Mouse (Mus musculus): Measurements from ENCODE around the gene Tenm1.

The Tenm1 gene

DNA sequence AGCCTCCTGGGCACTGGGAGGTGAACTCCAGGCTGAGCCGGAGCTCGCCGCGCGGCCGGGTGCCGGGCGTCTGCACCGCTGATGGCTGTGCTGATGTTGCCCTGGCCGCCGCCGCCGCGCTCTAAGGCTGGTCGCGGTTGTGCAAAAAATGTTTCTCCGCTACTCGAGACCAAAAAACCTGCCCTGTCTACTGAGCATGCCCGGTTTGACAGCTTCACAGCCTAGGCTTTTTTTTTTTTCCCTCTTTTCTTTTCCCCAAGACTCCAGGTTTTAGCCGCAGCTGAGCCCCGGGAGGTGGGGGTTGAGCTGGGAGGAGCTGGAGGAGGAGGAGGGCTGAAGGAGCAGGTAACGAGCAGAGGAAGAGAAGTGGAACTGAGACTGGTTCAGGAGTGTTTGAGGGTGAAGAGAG lies at the start of gene Tenm1:
Gene Tenm1 (minus strand): TSS at position 272 of the 409 bp plus-strand sequence.
- DNase-seq (ENCODE audit: extremely low read depth, low read depth, low spot score): no peak

DNA sequence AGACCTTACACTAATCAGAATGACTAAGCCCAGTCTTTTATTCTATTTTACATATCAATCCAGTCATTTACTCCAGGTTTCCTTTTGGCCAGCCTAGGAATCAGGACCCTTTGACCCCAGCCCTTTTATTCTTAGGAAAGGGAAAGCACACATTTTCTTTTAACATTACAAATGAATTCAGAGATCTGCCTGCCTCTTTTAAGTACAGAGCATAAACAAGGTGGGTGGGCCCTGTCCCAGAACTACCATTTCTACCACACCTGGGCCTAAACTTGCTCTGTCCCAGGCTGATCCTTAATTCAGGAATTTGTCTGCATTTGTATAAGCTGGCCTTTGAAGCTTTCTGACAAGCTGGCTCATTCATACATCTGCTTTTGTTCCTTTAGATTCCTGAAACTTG lies 38.4 kb upstream of the Tenm1 start:
- no peak for DNase-seq (ENCODE audit: extremely low read depth, low read depth, low spot score)

DNA sequence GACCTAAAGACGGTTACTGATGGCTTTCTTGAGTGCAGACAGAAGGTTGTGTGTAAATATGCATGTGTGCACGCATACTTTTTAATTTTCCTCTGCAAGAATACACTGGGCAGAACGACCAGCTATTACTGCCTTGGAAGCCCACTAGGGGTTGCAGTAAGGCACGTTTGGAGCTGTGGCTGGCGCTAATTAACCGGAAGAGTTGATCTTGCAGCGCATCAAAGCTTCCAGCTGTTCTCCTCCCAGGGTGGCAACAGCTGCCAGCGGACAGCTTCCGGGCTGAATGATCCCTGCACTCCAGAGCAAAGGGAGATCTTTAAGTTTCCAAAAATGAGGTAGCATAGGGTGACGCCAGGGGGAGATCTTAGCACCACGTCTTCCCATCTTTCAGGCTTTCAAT lies 1.7 kb upstream of the Tenm1 start:
- DNase-seq (ENCODE audit: extremely low read depth, low read depth, low spot score): no peak

DNA sequence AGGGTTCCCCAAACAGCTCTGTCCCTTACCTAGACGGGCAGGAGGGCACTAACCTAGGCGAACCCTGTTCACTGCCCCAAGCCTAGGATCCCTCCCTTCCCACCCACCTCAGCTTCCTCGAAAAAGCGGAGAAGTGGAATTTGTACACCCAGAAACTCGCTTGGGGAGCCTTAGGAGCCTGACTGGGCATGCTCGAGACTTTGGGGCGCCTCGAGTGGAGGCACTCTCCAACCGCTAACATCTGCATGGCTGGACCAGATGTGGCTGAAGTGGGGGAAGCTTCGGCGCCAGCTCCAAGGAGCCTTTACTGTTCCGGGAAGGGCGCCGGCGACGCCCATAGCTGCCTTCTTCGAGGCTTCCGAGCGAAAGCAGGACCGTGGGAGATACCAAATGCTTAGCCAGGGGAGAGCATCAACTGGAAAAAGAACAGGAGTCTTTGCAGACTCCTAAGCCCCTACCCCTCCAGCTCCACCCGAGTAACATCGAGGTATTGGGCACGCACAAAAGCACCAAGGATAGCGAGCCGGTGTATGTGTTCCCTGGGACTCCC lies 1.1 kb upstream of the Tenm1 start:
- no peak for DNase-seq (ENCODE audit: extremely low read depth, low read depth, low spot score)

DNA sequence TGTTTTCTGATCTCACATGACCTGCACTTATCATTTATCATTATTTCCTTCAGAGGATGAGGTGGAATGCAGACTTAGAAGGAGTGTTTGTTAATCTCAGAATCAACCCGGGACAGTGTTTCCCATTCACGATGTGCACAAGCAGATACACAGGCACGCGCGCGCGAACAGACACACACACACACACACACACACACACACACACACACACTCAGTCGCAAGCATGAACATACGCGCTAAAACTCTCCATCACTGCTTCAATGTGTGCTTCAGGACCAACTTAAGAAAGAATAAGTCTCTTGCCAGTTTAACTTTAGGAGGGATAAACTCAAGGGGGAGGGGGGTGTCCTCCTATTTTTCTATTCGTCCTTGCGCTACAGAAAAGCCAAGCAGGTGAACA lies 411 bp upstream of the Tenm1 start:
- DNase-seq (ENCODE audit: extremely low read depth, low read depth, low spot score): no peak

DNA sequence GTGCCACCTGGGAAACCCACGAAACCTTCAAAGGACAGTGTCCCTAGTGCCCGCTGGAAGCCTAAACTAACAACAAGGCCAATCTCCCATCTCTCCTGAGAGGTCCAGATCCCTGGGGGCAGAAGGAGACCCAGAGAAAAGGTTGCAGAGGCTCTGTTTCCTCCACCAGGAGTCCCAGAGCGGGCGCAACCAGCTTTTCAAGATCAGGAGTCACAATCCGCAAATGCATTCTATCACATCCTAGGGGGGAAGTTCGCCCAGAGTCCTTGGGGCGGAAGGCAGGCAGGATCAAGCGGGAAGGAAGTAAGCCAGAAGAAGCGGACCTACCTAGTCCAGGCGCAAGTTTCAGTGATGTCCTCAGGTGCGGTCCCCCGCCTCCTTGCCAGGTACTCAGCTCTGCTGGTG lies 963 bp downstream of the Tenm1 start:
- DNase-seq (ENCODE audit: extremely low read depth, low read depth, low spot score): no peak

DNA sequence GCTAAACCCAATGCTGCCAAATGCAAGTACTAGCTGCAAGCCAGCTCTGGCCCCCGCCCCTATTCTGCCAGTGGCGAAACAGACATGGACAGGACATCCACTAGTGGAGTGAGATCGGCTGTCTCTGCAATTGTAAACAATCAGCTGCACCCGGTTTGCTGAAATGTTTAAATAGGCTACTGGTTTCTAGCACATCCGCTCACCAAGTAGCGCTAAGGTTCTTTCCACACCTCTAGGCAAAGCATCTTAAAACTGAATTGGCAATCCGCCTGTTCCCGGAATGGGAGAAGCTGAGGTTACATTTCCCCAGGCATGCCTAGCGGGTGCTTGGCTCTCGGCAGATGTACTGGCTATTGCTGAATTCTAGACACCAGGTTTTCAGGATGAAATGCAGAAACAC lies 1.8 kb downstream of the Tenm1 start:
- no peak for DNase-seq (ENCODE audit: extremely low read depth, low read depth, low spot score)

DNA sequence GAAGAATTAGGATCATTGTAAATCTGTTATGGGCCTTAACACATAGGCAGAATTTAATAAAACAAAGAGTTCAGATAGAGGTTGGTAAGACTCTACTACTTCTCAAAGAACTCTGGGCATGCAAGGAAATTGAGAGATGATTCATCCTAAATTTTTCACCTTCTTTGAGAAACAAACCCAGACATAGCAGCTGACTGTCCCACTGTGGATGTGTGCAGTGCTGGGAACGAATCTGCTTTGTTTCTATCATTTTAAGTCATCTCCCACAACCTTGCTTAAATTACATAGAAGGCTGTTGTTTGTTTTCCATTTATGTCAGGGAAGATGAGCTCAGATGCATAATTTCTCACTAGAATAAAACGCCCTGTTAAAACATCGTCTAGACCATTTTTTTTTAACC lies 31.0 kb downstream of the Tenm1 start:
- DNase-seq (ENCODE audit: extremely low read depth, low read depth, low spot score): no peak

DNA sequence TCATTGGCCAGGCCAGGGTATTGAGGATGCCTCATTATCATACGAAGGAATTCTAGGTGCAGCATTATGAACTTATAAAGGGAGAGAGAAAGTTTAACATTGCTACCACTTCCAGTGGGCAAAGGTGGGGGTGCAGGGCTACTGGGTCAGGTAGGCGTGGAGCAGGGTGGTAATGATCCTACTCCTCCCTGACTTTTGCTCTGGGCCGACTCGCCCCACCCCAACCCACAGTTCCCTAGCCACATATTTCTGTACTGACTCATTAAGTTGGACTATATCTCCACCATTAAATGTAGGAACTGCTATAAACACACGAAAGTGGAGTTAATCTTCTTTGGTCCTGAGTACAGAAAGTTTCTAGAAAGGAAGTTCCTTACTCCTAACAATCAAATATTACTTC lies 40.8 kb downstream of the Tenm1 start:
- no peak for DNase-seq (ENCODE audit: extremely low read depth, low read depth, low spot score)

DNA sequence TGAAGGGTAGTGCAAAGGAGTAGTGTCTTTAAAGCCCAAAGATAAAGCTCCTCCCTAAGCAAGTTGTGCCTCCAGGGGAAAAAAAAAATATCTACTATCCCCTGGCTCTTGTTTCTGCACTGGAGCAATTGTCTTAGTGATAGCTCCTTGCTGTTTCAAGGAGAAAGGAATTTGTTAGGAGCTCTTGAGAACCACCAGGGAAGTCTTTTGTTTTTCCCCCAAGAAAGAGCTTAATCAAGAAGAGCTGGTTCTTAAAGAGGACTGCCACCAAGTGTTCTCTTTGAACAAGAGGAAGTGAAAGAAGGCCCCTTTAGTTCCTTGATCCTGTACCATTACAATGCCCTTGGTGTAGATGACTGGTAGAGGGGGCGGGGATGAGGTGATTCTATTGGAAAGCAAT lies 56.4 kb downstream of the Tenm1 start:
- DNase-seq (ENCODE audit: extremely low read depth, low read depth, low spot score): no peak

DNA sequence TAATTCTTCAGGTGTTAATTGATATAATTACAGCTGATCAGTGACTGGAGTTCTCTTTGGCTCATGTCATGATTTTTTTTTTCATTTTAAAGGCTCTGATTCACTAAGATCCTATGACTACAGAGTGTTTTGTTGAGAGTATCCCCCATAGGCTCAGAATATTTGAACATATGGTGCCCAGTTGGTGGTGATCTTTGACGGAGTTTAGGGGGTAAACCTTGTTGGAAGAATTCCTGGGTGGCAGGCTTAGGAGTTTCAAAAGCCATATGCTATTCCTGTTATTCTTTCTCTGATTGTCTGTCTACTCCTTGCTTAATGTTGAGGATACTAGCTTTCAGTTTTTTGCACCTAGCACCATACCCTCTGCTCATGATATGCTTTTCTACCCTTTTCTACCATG lies 109.6 kb downstream of the Tenm1 start:
- no peak for DNase-seq (ENCODE audit: extremely low read depth, low read depth, low spot score)

DNA sequence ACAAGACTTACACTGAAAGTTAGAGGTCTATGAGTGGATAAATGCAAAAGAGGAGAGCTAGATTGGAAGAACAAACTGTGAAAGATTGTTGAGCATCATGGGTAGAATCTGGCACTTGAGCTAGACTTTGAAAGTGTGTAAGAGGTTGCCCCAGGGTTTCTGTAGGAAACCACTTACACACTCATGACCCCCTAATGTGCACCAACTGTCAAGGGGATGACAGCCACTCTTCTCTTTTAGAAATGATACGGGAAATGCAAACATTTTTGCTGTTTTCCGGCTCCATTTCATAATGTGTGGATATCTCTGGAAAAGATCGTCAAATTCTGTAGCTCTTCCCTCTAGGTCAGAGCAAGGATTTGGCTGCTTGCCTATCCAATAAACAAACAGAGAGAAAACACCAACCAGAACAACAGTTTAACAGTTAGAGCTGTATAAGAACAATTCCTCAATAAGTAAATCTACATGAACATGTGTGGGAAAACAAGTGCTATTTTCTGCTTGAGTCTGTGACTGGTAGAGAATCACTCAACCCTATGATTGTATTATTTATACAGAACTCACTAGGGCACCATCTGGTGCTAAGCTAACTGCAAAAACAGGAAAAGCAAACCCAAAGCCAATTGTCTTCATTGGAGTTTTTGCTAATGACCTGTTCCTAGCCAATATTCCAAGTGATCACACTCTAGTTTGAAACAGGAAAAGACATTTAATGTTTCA lies 111.0 kb downstream of the Tenm1 start:
- DNase-seq (ENCODE audit: extremely low read depth, low read depth, low spot score): no peak

DNA sequence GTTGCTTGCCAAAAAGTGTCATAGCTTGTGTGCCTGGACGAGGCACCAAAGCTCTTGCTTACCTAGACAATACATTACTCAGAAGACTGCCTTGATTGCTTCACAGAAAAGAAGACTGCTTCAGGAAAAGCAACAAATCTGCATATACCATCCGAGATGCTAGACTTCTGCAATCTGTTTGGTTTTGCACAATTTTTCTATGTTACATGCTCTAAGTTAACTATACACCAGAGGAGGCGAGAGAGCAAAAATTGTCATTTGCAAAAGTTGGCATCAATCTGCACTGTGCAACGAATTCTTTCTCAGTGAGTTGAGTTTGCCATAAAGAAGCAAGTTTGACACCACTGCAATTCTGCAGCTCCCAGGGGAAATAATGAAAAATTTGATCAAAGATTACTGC lies 193.1 kb downstream of the Tenm1 start:
- no peak for DNase-seq (ENCODE audit: extremely low read depth, low read depth, low spot score)

DNA sequence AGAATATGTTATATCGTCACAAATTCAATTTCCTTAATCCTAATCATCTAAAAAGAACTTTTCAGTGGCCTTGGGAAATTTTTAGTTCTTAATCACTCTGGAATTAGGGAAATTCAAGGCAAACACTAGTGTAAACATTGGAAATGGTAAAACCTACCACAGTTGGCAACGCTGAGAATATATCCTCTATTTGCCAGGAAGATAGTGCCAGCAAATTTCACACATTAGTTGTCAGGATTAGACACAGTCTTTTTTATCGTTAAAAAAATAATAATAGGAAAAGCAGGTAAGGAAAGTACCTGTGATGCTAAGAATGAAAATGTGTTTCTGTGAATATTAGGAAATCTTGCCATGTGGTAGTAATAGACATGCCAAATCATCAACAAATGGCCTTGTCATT lies 223.9 kb downstream of the Tenm1 start:
- no peak for DNase-seq (ENCODE audit: extremely low read depth, low read depth, low spot score)

DNA sequence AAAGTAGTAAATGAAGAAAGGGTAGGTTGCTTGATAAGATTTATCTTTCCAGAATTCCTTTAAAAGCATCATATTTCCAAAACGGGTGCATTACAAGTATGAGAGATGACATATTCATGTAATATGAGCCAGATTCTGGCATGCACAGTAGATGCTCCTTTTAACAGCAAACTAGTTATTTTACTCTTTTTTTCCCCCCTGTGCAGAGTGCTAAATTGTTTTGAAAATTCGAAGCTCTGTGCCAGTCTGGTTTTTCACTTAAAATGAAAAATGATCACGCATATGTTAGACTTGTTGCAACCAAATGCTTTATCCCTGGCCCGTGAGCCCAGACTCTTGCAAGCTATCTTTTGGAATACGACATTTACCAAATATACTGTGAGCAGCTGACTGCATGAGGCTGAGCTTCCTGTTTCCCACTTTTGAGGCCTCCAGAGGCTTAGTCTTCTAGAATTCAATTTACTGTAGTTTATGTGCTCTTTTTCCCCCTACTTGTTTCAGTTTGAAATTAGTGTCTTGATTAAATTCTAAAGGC lies 226.6 kb downstream of the Tenm1 start:
- DNase-seq (ENCODE audit: extremely low read depth, low read depth, low spot score): no peak

DNA sequence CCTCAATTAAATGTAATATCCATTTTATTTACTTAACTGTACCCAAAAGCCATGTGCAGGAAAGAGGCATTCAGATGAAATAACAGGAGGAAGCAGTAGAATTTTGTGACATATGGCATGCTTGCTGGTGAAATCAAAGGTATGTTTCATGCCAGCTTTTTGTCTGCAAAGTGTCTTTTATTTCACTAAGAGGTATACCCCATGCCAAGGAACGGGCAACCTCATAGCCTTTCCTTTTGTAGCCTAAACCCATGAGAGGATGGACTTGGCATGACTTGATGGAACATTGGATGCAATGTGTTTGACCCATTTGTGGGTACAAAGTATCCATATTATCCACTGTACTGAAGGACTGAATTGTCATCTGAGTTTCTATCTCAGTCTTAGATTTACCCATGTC lies 246.0 kb downstream of the Tenm1 start:
- DNase-seq (ENCODE audit: extremely low read depth, low read depth, low spot score): no peak

DNA sequence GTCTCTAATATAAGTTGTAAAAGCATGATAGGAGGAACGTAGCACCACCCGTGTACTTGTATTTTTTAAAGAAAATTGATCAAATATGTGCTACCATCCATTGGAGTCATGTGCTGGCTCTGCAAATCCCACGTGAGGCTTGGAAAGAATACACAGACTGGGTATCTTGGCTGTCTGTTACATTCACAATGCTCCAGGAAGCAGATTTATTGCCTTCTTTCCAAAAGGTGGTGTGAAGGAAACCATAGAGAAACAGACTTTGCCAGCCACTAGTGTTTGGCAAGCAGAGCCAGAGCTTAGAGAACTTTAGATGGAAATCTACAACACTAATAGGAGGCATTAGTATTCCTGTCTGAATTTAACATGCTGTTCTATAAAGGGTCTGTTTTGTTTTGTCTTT lies 277.4 kb downstream of the Tenm1 start:
- DNase-seq (ENCODE audit: extremely low read depth, low read depth, low spot score): no peak

DNA sequence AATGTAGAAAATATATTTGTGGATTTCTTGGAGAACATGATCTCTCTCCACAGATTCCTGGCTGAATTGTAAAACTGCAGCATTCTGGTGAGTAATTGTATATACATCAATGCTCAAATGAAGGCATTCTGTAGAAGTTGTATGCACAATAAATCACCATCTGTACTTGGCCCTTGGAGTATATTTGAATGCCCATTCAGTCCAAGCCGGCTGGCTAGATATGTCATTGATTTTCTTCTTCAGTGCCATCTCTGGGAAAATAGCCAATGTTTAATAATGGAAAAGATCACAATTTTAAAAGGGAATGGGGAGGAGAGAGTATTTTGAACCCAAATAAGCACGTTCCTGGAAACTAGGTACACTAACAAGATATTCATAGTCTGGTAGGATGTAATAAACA lies 299.2 kb downstream of the Tenm1 start:
- no peak for DNase-seq (ENCODE audit: extremely low read depth, low read depth, low spot score)

DNA sequence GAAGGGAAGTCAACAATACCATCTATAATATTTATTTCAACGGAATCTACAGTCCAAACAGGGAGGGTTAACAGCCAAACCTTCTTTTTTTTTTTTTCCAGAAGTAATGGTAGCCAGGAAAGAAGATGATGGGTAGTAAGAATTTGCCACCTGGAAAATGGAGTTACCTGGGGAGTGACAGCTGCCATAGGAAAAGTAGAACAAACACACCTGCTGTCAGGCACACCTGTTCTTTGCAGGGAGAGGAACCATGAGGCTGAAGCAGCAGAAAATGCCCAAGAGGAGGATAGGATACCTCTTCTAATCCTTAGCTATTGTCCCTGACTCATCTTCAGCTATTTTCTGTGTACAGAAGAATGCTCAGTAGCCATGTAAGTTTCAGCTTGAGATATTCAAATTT lies 306.4 kb downstream of the Tenm1 start:
- DNase-seq (ENCODE audit: extremely low read depth, low read depth, low spot score): no peak

DNA sequence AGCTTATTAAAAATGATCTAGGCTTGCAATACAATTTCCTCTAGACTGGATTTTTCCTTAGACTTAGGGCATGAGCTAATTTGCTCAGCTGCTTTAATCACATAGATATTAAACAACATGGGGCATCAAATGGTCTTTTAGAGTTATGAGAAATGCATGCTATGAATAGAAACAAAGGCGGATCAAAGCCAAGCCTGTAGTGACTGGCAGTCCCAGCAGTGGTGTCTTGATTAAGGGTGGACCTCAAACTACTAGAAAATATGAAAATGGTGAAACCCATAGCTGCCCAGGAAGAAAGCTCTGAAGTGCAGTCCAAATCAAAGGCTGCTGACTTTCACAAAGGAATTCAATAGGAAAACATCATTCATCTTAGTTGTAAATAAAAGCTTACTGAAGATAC lies 306.9 kb downstream of the Tenm1 start:
- no peak for DNase-seq (ENCODE audit: extremely low read depth, low read depth, low spot score)

DNA sequence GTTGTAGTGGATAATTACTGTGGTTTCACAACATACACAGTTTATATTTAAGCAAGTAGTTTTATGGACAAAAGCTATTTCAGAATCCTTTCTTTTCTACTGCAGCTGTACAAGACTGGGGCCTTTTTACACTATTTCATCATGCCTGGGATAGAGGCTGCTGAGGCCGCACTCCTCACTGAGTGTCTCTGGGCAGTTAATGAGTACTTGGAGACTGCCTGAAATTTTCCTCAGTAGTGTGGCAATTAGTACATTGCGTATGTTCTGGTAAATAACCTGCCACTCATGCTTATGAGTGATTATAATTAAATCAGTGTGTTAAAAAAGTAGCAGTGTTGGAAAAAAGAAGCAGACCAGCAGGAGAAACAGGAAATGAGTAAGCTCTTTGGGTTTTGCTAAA lies 442.8 kb downstream of the Tenm1 start:
- no peak for DNase-seq (ENCODE audit: extremely low read depth, low read depth, low spot score)

DNA sequence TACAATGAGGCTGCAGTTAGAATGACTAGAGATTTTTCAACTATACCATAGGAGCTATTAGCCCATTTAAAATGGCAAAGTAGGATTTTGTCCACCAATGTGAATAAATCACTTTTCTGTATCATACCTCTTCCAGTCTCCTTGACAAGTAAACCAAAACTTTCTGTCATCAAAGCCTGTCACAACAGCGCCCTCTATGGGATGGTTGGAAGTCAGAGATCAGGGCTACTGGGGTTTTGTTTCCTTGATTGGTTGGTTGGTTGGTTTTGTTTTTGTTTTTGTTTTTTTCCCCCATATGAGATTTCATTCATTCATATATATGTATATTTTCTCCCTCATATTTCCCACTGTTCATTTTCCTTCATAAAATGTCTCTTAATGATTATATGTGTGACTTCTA lies 455.4 kb downstream of the Tenm1 start:
- no peak for DNase-seq (ENCODE audit: extremely low read depth, low read depth, low spot score)

DNA sequence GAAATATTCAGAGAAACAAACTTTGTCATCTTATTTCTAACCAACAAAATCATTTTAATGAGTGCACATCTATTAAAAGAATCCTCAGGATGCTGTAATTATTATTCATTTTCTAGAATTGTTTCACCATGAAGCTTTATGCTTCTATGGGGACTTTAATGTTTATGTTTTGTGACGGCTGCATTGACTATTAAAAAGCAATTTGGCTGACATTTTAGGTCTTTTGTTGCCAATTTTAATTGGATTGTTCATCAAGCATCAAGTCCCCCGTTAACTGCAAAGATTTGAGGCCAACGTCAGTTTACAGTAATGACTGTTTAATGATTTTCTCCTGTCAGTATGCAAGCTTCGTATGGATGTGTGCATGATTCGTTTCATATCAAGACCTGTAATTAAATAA lies 461.3 kb downstream of the Tenm1 start:
- DNase-seq (ENCODE audit: extremely low read depth, low read depth, low spot score): no peak
